Mouse (Mus musculus) liver, embryonic 14.5 days (tissue): ENCODE measurements around the gene Zranb1. TPM values are rescaled to one million over a fixed set of nuclear protein-coding genes. Genes with fewer than 3 reads are reported as not detected.

Experiments used
- ATAC-seq: fragments of 200-750 bp; cut with Nextera tagmentation; 2 replicates; pipeline ENCODE4 v1.8.0; 2017; ENCODE audit warnings: moderate number of reproducible peaks, mild to moderate bottlenecking, moderate library complexity; ENCODE audit not compliant: insufficient read depth
- DNase-seq, 3 experiments: peaks; one replicate each; pipeline ENCODE4 v3.0.0-alpha.2; 2012 to 2013; ENCODE audit warnings: low read depth in 3 of 3, low spot score in 3 of 3
- H3K27ac ChIP-seq: fragments of 300-500 bp; sonication (generic); 2 replicates; pipeline ENCODE4 v1.5.1; 2014; ENCODE audit warnings: moderate library complexity, mild to moderate bottlenecking, control low read depth, inconsistent platforms
- H3K27me3 ChIP-seq: fragments of 300-500 bp; sonication (generic); 2 replicates; pipeline ENCODE4 v1.6.1; 2014; ENCODE audit warnings: mild to moderate bottlenecking, low read length, moderate library complexity; ENCODE audit not compliant: control insufficient read depth, insufficient read depth
- H3K36me3 ChIP-seq: fragments of 300-500 bp; sonication (generic); replicated peaks from 2 replicates; pipeline ENCODE4 v1.6.1; 2014; ENCODE audit warnings: low read depth; ENCODE audit not compliant: control insufficient read depth, insufficient read depth
- H3K4me1 ChIP-seq, 2 experiments: fragments of 200-500 bp in 1 of 2; fragments of 300-500 bp in 1 of 2; sonication (generic) in 1 of 2; replicated peaks; 2 replicates each; pipeline ENCODE4 v1.6.1; 2012 to 2014; ENCODE audit warnings: antibody characterized with exemption in 1 of 2, inconsistent platforms in 1 of 2, low read length in 1 of 2; ENCODE audit not compliant: control insufficient read depth in 2 of 2, insufficient read depth in 2 of 2
- H3K4me2 ChIP-seq: fragments of 300-500 bp; sonication (generic); 2 replicates; pipeline ENCODE4 v1.6.1; 2014; ENCODE audit warnings: low read depth, mild to moderate bottlenecking, control low read depth, moderate library complexity
- H3K4me3 ChIP-seq, 2 experiments: fragments of 200-500 bp in 1 of 2; fragments of 300-500 bp in 1 of 2; sonication (generic) in 1 of 2; 2 replicates each; pipeline ENCODE4 v1.5.1; 2012 to 2014; ENCODE audit warnings: low read depth in 2 of 2, low read length in 2 of 2, mild to moderate bottlenecking in 2 of 2, control low read depth in 1 of 2, inconsistent platforms in 1 of 2, moderate library complexity in 1 of 2; ENCODE audit not compliant: insufficient read depth in 1 of 2
- H3K9ac ChIP-seq: fragments of 300-500 bp; sonication (generic); replicated peaks from 2 replicates; pipeline ENCODE4 v1.6.1; 2014; ENCODE audit warnings: mild to moderate bottlenecking, control low read depth, moderate library complexity
- H3K9me3 ChIP-seq: fragments of 300-500 bp; sonication (generic); 2 replicates; pipeline ENCODE4 v1.6.1; 2016; ENCODE audit warnings: low read length, mixed read lengths; ENCODE audit not compliant: control insufficient read depth
- CTCF ChIP-seq: IDR thresholded peaks from 2 replicates; pipeline ENCODE4 v1.5.1; 2016; ENCODE audit warnings: antibody characterized with exemption, low read depth, control low read depth
- EP300 ChIP-seq: IDR thresholded peaks from 2 replicates; pipeline ENCODE4 v1.6.1; 2016; ENCODE audit warnings: antibody characterized with exemption, low read depth
- WGBS: fragments of 180-500 bp; shearing (Covaris S2); extraction: QIAGEN DNeasy Blood & Tissue Kit; methylation state at CpG from one replicate; pipeline ENCODE4 v1.1.7; 2014; ENCODE audit not compliant: insufficient replicate concordance; 5-methylcytosine and 5-hydroxymethylcytosine counted together
- polyA plus RNA-seq, 2 experiments: library from polyadenylated mRNA; depleted of rRNA in 1 of 2; stranded (reverse) in 1 of 2; unstranded in 1 of 2; fragments of >200 nt; fragmentation: Nextera tagmentation in 1 of 2; extraction: Ambion mirVana in 1 of 2; gene quantifications; 2 replicates each; pipeline versions ENCODE4 v1.2.1 to v1.2.3; 2012 to 2014

The Zranb1 gene
- polyA plus RNA-seq, 2 experiments, result 6.0 to 7.6 TPM

- TF ChIP-seq CTCF (no peak), EP300 (no peak)
- DNase-seq, result no peak
- no peak overlapping the region for H3K27ac ChIP-seq
- H3K4me1 ChIP-seq, result no peaks in the 10 kb centered on the region
- no peak overlapping the region for H3K9ac ChIP-seq
- H3K9me3 ChIP-seq, result no peaks in the 10 kb centered on the region
- H3K4me2 ChIP-seq, result no peak overlapping the region
- ATAC-seq, result no peak
- H3K36me3 ChIP-seq, result peaks cover 3% of the 10 kb centered on the region
- WGBS, result 75% methylated on average over 5 of the region's 5 CpGs
- no peak overlapping the region for H3K4me3 ChIP-seq
- no peaks in the 10 kb centered on the region for H3K27me3 ChIP-seq
Measured at GRCm38 (mm10) chr7:132989839-132990238, 58.9 kb downstream of the Zranb1 start.

- no peak for TF ChIP-seq EP300
- TF ChIP-seq CTCF, result no peak
- no peaks in the 10 kb centered on the region for H3K27me3 ChIP-seq
- no peak overlapping the region for H3K9ac ChIP-seq
- WGBS, result 81% methylated on average over 14 of the region's 14 CpGs
- H3K9me3 ChIP-seq, result no peaks in the 10 kb centered on the region
- H3K4me1 ChIP-seq, result no peaks in the 10 kb centered on the region
- peaks cover under 1% of the 10 kb centered on the region for H3K36me3 ChIP-seq
- no peak overlapping the region for H3K4me2 ChIP-seq
- no peak overlapping the region for H3K27ac ChIP-seq
- ATAC-seq (no peak), DNase-seq (no peak)
- H3K4me3 ChIP-seq, result no peak overlapping the region
Measured at GRCm38 (mm10) chr7:132991240-132991900, 60.4 kb downstream of the Zranb1 start.

- Histone ChIP-seq H3K36me3 (no peaks in the 10 kb centered on the region; the same call in 1 of the 2 replicates), H3K4me2 (no peak overlapping the region), H3K9me3 (no peaks in the 10 kb centered on the region), H3K4me3 (no peak overlapping the region), H3K27me3 (no peaks in the 10 kb centered on the region), H3K27ac (no peak overlapping the region), H3K4me1 (no peaks in the 10 kb centered on the region), H3K9ac (no peak overlapping the region)
- 73% methylated on average over 9 of the region's 9 CpGs for WGBS
- no peak for ATAC-seq
- DNase-seq, result no peak
- TF ChIP-seq EP300 (no peak), CTCF (no peak)
Measured at GRCm38 (mm10) chr7:132992967-132993615, 62.1 kb downstream of the Zranb1 start.

GRCm38 (mm10) chr7:132994120-132994519, 63.2 kb downstream of the Zranb1 start:
- Histone ChIP-seq H3K4me3 (no peak overlapping the region), H3K9ac (no peak overlapping the region), H3K27ac (no peak overlapping the region), H3K9me3 (no peaks in the 10 kb centered on the region), H3K27me3 (no peaks in the 10 kb centered on the region), H3K36me3 (no peaks in the 10 kb centered on the region; the same call in 1 of the 2 replicates), H3K4me1 (no peaks in the 10 kb centered on the region), H3K4me2 (no peak overlapping the region)
- 78% methylated on average over 8 of the region's 8 CpGs for WGBS
- DNase-seq (no peak), ATAC-seq (no peak)
- TF ChIP-seq CTCF (peak; percentile 42), EP300 (no peak)

GRCm38 (mm10) chr7:132994628-132995191, 63.8 kb downstream of the Zranb1 start:
- no peak for DNase-seq

More at GRCm38 (mm10) chr7:132994628-132995191, 63.8 kb downstream of the Zranb1 start:
- no peak for TF ChIP-seq EP300
- no peak for TF ChIP-seq CTCF
- no peak for ATAC-seq
- no peak overlapping the region for H3K4me3 ChIP-seq
- H3K27me3 ChIP-seq, result no peaks in the 10 kb centered on the region
- H3K27ac ChIP-seq, result no peak overlapping the region
- H3K9ac ChIP-seq, result no peak overlapping the region
- H3K9me3 ChIP-seq, result no peaks in the 10 kb centered on the region
- H3K4me2 ChIP-seq, result no peak overlapping the region
- 74% methylated on average over 6 of the region's 6 CpGs for WGBS
- H3K36me3 ChIP-seq, result no peaks in the 10 kb centered on the region; the same call in 1 of the 2 replicates
- H3K4me1 ChIP-seq, result no peaks in the 10 kb centered on the region
